Mouse (Mus musculus): ENCODE measurements around the gene Olfr894.
"Not testable (repeated sequence)": the region's sequence is repeated elsewhere in the genome, so short reads cannot be mapped to it uniquely, and the experiment has no call there.

Olfr894 gene

DNA sequence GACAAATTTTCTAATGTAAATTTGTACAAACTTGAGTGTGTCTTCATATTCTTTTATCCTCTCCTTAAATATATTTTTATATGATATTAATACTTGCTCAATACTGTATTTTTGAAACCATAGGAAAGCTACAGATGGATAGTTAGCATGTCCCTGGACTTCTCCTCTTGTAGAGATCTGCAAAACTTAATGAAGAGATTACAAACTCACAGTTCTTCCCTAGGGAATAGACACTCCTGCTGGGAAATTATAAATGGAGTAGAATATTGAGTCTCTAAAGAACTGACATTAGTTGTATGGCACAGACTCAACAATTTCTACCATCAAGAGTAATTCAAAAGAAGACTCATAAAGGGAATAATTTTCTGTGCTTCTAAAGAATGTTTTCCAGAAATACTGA lies at the start of gene Olfr894:
Gene Olfr894 (plus strand): TSS at position 301 of the 400 bp plus-strand sequence.
- no peak for DNase-seq (ENCODE audit: low spot score in 2 of 2)

DNA sequence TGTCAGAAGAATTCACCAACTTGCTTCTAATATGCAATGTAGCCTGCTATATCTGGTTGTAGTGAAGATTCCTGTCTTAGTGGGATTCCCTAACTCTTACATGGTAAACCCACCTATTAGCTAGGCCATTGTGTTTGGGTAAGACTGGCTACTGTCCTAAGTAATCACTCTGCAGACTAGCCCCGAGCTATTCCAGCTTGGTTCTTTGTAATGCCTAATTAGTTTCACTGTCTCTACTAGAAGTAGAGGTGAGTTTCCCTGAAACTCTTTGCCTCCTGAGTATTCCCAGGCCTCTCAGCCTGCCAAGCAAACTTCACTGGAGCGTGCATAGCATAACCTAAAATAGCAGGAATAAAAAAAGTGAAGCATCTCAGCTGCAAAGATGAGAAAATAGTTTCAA lies 49.5 kb upstream of the Olfr894 start:
- DNase-seq (ENCODE audit: low spot score in 2 of 2), result not testable (repeated sequence)

DNA sequence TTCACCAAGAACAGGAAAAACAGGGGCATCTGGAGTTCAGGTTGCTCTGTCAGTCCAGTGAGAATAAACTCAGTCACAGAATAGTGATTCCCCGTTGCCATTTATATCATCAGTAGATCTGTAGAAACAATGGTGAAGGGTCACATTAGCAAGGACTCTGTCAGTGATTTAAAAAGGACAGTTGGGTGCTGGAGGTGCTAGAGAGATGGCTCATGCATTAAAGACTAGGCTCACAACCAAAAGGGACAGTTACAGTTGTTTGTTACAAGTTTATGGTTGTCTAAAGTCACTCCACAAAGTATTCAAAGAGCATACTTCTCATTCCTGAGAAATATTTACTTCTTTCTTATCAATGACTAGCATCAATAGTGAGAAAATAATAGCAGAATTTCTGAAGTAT lies 37.1 kb upstream of the Olfr894 start, which contains the start of gene Olfr891:
Gene Olfr891 (minus strand): TSS at position 101 of the 400 bp plus-strand sequence.
- no peak for DNase-seq (ENCODE audit: low spot score in 2 of 2)

DNA sequence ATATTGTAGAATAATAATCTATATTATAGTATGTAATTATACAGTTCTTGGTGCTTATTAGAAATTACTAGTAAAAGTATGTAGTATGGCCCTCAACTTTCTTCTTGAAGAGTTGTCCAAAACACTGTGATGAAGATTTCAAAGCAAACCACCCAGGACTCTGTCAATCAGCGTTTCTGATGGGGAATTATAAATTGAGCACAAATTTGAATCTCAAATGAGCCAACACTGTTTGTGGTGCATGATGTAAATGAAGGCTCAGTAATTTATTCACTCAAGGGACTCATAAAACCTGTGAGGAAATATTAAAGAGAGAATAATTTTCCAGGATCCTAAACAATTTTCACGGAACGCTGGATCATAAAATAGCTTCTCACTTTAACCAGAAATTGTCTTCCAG lies 9.8 kb upstream of the Olfr894 start, which contains the start of gene Olfr893:
Gene Olfr893 (plus strand): TSS at position 301 of the 400 bp plus-strand sequence.
- DNase-seq (ENCODE audit: low spot score in 2 of 2), result no peak

DNA sequence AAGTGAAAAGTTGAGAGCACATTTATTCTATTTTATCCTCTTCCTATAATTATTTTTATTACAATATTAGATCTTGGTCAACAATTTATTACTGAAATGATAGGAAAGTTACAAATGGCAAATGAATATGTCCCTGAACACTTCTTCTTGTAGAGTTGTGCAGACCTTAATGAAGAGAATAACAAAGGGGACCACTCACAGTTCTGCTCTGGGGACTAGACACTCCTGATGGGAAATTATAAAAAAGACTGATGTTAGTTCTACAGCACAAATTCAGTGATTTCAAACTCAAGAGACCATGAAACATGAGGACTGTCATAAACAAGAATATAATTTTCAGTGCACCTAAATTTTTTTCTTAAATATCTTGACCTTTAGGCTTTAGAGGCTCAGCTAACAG lies 34.6 kb downstream of the Olfr894 start, which contains the start of gene Olfr143:
Gene Olfr143 (plus strand): TSS at position 301 of the 400 bp plus-strand sequence.
- DNase-seq (ENCODE audit: low spot score in 2 of 2), result no peak

DNA sequence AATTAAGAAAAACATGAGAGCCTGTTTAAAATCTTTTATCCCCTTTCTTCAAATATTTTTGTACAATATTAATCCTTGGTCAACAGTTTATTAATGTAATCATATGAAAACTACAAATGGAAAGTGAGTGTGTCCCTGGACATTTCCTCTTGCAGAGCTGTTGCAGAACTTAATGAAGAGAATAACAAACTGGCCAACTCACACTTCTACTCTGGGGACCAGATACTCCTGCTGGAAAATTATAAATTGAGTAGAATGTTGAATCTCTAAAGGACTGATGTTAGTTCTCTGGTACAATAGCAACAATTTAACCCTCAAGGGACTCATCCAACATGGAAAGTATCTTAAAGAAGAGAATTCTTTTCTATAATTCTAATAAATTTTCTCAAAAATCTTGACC lies 49.7 kb downstream of the Olfr894 start, which contains the start of gene Olfr895:
Gene Olfr895 (plus strand): TSS at position 301 of the 400 bp plus-strand sequence.
- DNase-seq (ENCODE audit: low spot score in 2 of 2), result no peak

Data from frontal cortex, postnatal 36 days (tissue).